Comparison of ENCODE assay signal across 8 mouse cellular contexts in genomic region chr7:55962004-55962908, GRCm38 (mm10). TPM values are rescaled to one million over a fixed set of nuclear protein-coding genes. Genes with fewer than 3 reads are reported as not detected.
DNase-seq lines count a peak whose midpoint lies in the region; ATAC-seq lines count a peak whose summit lies in the region.

Gene Nipa2 (minus strand): TSS chr7:55962476.

- under 1% methylated on average over 67 of the region's 70 CpGs for WGBS in hindbrain, embryonic 16.5 days
- under 1% methylated on average over 70 of the region's 70 CpGs for WGBS in macrophage (ENCODE audit: missing documents)

- peaks cover 2% of the 10 kb centered on the region; the same call in 1 of the 2 replicates for H3K36me3 ChIP-seq in hindbrain, embryonic 16.5 days (ENCODE audit: control insufficient read depth, insufficient read depth, low read length)
- no peaks in the 10 kb centered on the region; the same call in 1 of the 2 replicates for H3K36me3 ChIP-seq in macrophage (ENCODE audit: inconsistent target)

- H3K27ac ChIP-seq in hindbrain, embryonic 16.5 days (ENCODE audit: low read depth, low read length): peak within 1 kb of the TSS; percentile 84
- H3K27ac ChIP-seq in macrophage: peak within 1 kb of the TSS; percentile 84

- H3K27me3 ChIP-seq in hindbrain, embryonic 16.5 days (replicated peaks; ENCODE audit: control insufficient read depth, insufficient read depth, low read length): no peaks in the 10 kb centered on the region

- peak within 1 kb of the TSS; percentile 75 for H3K4me2 ChIP-seq in hindbrain, embryonic 16.5 days (ENCODE audit: low read length)

- peak within 1 kb of the TSS; percentile 95 for H3K9ac ChIP-seq in hindbrain, embryonic 16.5 days (ENCODE audit: low read depth, low read length)

- H3K79me2 ChIP-seq in macrophage (ENCODE audit: inconsistent target): peaks cover 51% of the 10 kb centered on the region

- peak; percentile 98 for ATAC-seq in hindbrain, embryonic 16.5 days

- H3K4me1 ChIP-seq in hindbrain, embryonic 16.5 days (ENCODE audit: control insufficient read depth, insufficient read depth, low read depth, low read length): peaks cover 14% of the 10 kb centered on the region

- H3K9me3 ChIP-seq in hindbrain, embryonic 16.5 days (ENCODE audit: control insufficient read depth, low read length): no peaks in the 10 kb centered on the region

- H3K4me3 ChIP-seq in hindbrain, embryonic 16.5 days (ENCODE audit: low read length): peak within 1 kb of the TSS; percentile 91
- peak within 1 kb of the TSS; percentile 81 for H3K4me3 ChIP-seq in macrophage (ENCODE audit: inconsistent target)

- DNase-seq in WW6 (ENCODE audit: low read depth, low spot score): peak; percentile 86
- DNase-seq in cerebellum, postnatal 4 days (ENCODE audit: low spot score in 2 of 2): peak; percentile 86 to 94
- DNase-seq in gastrocnemius, adult 18-20 months (ENCODE audit: low spot score): peak; percentile 90
- DNase-seq in left cerebral cortex, adult 18-20 months (ENCODE audit: low spot score in 2 of 2): peak; percentile 96
- DNase-seq in right cerebral cortex, adult 18-20 months: peak; percentile 95
- DNase-seq in urinary bladder, postnatal 10 days (ENCODE audit: low spot score): peak; percentile 88

RNA-seq across cellular contexts. Expression of gene Nipa2, which starts in this region (rescaled TPM):
- total RNA-seq in gastrocnemius, adult 18-20 months (2021): 10 to 100 TPM; 29.9 to 33.5 TPM
- polyA plus RNA-seq in hindbrain, embryonic 16.5 days (2015; fragmentation: Nextera tagmentation; extraction: Ambion mirVana): 31.4 and 33.9 TPM in 2 replicates
- total RNA-seq in left cerebral cortex, adult 18-20 months (2021): 10 to 100 TPM; 46.9 to 54.7 TPM
- total RNA-seq in macrophage (2018; cell fraction: chromatin; rRNA removed): 100 to 1,000 TPM in 18 of 26 experiments, 10 to 100 TPM in 8; 34.9 to 251 (median 128) TPM
- 10 to 100 TPM; 47.4 to 89.8 (median 63.9) TPM for total RNA-seq in macrophage (2018; cell fraction: cytosol; rRNA removed)
- total RNA-seq in macrophage (2018; cell fraction: nucleus; rRNA removed): 100 to 1,000 TPM in 16 of 26 experiments, 10 to 100 TPM in 10; 40.4 to 190 (median 110) TPM
- 46.8 to 70.3 TPM (median 57.8 TPM) in 3 replicates for polyA plus RNA-seq in macrophage (2018)

Comparison
In these comparisons a context has a peak if more than half of its experiments do, and no peak if none do; other contexts are left out.
1. Peak in every context shown above with its lines: DNase-seq, ATAC-seq, H3K4me3 ChIP-seq and H3K27ac ChIP-seq.